Mouse (Mus musculus): ENCODE data around the gene Cdc26. TPM values are rescaled to one million over a fixed set of nuclear protein-coding genes. Genes with fewer than 3 reads are reported as not detected.

Gene Cdc26
- total RNA-seq, 2 experiments from 2014 or later: 47.7 to 54.9 TPM

DNA sequence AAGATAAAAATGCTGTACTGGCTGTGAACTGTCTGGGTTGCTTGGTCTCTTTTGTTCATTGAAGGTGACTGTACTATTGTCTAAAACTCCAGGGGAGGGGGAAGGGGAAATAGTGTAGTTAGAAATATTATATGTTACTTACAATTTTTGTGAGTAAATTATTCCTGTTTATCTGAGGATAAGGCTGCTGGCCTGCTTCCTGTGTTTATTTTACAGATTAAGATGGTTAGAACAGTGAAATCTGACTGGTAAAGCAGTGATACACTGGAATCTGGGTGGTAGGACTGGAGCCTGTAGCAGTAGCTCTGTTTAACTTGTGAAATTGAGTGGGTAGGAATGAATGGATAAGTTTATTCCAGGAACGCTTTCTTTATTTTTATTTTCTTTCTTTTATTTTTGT lies 46.4 kb downstream of the Cdc26 start:
- no peak for DNase-seq (ENCODE audit: low spot score in 2 of 2)

DNA sequence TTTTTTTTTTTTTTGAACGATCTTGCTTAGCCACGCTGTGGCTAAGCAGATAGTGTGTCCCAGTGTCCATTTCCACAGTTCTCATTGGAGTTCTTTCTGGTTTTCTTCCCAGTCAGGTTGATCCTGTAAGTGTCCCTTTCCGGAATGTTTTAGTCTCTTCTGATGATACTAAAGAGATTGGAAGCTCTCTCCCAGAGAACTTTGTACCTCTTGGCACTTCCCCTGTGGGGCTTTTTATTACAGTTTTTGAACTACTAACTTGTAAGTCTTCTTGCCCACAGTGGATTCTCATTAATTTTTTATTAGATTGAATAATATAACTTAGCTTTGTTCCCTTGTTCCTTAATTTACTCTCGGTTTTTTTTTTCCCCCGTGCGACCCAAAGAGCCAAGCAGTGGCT lies 46.9 kb downstream of the Cdc26 start:
- DNase-seq (ENCODE audit: low spot score in 2 of 2): no peak

DNA sequence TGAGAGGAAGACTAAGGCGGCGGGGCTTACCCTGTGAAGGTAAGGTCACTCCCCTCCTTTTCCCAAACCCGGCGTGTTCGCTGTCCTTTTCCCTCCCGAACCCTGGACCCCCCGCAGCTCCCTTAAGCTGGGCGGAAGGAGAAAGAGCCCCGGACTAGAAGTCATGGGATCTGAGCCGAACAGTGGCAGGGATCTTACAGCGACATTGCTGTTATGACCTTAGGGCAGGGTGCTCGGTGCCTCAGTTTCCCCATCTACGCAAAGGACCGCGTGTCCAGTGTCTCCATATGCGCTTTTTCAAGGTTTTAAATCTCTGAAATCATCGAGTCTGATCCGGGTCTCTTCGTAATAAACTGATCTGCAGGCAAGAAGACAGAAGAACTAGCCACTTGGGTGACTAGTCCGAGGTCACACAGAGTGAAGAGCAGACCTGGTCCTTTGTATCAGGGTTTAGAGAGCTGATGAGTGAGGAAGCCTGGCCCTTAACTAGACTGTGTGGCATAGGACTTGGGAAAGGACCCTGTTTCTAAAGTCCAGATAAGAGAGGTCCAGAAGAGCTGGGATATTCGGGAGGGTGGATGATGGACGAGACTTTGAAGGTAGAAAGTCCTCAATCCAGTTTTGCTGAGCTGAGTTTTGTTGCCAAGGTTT lies 47.5 kb downstream of the Cdc26 start:
- DNase-seq (ENCODE audit: low spot score in 2 of 2): peak in 1 of 2 experiments; percentile 10

DNA sequence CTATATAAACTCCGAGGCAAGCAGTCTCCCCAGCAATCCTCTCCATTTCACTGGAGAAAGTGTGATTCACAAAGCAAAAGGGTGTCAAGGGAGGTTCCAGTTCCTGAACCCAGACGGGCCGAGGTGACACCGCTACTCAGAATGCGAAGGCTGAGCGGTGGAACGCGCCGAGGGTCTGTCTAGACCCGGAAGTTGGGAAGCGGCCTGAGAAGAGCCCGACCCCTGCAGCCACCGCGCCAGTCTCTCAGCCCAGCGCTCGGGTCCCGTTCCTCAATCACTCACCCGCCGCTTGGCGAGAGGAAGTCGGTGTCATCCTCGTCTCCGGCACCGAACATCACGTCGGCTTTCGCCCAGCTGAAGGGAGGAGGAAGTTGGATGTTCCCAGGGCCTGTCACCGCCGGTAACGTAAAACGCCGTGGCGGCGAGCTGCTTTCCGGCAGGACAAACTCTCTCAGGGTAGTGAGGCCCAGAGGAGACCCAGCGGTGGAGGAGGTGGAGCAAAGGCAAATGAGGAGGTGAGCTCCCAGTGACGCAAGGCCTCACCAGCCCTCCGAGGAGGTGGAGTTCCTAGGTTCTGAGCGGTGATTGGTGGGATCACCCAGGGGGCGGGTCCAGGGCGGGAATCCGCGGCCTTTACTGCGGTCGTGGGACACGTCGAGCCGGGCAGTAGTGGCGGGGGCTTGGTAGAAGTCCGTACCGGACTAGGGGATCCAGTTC lies 48.2 kb downstream of the Cdc26 start, which contains the start of the genes Fkbp15 and Slc31a1:
Fkbp15 (minus strand) TSS at position 461 of the 717 bp plus-strand sequence.
Slc31a1 (plus strand) TSS at position 640 of the 717 bp plus-strand sequence.
- DNase-seq (ENCODE audit: low spot score in 2 of 2): peak; percentile 93 to 94

DNA sequence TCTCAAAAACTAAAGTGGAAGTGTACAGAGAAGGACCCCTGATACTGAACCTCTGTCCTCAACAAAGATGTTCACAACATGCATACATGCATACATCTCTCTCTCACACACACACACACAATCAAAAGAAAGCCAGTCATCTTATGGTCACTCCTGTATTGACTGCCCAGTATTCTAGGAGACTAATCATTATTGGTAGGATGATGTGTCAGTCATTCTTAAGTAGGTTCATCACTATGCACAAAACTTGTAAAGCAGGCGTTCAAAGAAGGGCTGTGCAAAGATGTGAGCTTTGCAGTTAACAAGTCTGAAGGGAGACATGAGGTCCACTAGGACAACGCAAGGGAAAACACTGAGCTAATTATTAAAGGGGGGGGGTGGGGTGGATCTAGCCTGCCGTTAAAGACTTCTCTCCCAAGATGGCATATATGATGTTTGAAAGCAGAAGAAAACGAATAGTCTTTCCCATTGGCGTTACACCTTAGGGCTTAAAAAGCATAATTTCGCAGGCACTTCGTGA lies 49.1 kb downstream of the Cdc26 start:
- DNase-seq (ENCODE audit: low spot score in 2 of 2): no peak

DNA sequence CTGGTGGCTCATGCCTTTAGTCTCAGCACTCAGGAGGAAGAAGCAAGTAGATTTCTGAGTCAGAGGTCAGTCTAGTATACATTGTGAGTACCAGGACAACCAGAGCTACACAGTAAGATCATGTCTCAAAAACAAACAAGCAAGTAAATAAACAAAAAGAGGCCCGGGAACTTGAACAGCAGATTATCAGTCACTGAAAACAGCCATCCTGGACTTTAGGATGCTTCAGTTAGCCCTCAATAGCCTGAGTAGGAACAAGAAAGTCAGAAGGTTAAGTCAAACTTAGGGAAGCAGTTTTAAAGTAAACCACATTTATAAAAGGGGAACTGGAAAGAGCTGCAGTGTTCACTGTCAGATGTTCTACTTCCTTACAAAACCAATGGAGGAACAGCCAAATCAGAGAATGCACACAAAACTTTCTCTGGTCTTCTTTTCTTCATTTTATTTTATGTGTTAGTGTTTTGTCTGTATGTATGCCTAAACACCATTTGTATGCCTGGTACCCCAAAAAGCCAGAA lies 50.8 kb downstream of the Cdc26 start:
- no peak for DNase-seq (ENCODE audit: low spot score in 2 of 2)

DNA sequence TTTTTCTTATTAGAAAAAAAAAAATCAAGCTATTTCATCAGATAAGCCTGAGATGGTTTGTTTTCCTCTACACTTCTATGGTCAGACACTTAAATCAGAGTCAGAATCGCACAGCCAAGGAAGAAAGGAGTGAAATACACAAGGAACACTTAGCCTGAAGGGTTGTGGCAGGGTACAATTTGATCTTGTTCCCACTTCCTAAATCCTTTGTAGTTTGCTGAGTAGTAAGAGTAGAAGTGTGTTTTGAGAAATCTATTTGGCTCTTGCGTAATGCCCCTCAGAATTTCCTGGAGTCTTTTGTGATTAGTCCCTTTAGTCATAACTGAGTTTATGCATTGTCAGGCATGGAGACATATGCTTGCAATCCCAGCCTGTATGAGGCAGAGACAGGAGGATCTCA lies 59.1 kb downstream of the Cdc26 start:
- no peak for DNase-seq (ENCODE audit: low spot score in 2 of 2)

DNA sequence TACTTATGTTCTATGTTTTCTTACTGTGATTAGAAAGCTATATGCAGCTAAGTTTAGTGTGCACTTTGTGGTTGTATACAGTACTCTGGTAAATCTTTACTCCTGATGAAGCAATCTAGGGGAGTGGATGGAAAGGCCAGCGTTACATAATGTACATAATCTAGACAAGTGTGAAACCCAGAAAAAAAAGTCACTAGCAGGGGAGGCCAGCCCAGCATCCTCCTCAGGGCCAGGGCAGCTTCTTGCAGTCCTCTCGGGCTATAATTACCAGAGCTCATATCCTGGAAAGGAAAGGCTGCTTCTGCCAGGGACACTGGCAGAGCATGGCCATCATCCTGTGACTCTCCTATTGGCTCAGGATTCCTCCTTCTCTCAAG lies 60.1 kb downstream of the Cdc26 start:
- DNase-seq (ENCODE audit: low spot score in 2 of 2): no peak

DNA sequence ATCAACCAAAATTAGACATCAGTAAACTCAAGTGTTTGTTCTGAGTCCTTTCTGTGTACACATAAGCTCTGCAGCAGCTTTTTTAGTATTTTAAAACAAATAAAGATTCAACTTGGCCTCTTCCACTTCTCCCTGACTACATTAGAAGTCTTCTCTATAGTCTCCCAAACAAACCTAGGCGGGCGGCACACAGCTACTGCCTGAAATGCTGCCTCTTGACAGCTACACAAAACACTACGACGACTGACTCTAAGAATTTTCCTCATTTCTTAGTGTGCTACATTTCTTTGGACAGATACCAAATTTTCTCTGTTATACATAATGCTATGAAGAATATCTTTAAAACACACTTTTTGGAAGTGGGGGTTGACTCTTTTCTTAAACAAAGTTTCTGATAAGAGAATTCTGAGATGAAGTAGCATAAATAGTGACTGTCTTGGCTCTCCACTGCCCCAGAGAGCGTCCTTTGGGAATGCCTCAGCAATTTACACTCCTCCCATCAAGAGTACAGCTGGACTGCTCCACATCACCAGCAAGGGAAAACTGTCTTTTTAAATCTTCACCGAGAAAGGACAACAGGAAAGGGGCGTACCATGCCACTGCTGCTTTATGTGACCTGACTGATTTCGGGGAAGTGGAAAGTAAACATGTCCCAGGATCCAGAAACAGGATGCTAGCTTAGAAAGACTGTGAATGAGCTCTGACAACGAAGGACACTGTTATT lies 60.7 kb downstream of the Cdc26 start:
- no peak for DNase-seq (ENCODE audit: low spot score in 2 of 2)

DNA sequence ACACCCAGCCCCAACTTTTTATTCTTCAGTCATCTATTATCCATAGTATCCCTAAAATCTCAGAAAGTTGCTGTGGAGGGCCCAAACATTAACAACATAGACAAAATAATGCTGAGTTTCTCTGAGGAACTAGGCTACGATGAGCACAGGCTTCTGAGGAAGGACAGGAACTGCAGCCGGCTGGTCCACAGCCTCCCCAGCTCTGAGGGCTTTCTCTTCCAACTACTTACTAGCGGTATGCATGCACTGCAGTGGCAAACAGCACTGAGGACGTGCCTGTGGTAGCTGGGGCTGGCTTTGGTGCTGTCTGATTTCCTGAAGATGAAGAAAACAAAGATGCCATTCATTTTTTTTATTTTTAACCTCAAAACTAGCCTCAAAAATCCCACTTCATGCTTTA lies 62.6 kb downstream of the Cdc26 start:
- no peak for DNase-seq (ENCODE audit: low spot score in 2 of 2)

DNA sequence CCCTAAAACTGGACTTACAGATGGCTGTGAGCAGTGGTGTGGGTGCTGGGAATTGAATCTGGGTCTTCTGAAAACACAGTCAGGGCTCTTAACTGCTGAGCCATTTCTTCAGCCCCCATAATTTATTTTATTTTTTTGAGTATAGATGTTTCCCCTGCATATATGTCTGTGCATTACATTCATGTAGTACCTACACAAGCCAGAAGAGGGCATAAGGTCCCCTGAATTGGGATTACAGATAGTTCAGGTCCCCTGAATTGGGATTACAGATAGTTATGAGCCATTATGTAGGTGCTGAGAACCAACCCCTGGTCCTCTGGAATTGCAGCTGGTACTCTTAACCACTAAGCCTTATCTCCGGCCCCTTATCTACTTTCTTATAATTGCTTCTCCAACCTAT lies 64.4 kb downstream of the Cdc26 start:
- DNase-seq (ENCODE audit: low spot score in 2 of 2): no peak

DNA sequence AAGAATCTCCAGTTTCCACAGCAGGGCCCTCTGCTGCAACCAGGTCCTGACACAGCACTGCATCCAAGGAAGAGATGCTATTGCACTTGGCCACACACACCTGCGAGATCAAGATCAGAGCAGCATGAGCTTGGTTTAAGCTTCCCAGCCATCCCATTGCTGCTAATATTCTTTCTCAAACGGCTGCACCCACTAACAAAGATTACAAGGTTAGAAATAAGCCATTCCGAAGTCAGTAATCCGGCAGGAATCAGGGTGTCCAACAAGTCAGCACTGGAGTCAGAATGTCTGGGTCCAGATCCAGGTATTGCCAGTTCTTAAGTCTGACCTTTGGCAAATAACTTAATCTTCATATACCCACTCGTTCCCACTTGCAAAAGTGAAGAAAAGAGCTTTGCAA lies 69.9 kb downstream of the Cdc26 start:
- no peak for DNase-seq (ENCODE audit: low spot score in 2 of 2)

Other genes starting within 250 kb of the Cdc26 start
- 10 to 100 TPM; 23.0 to 28.1 TPM for gene Zfp37, start 177.6 kb downstream of the Cdc26 start, total RNA-seq (2021)
- 10 to 100 TPM in 1 of 2 experiments, 1 to 10 TPM in 1; 9.5 to 11.3 TPM for gene Slc31a2, start 146.1 kb downstream of the Cdc26 start, total RNA-seq (2021)
- 10 to 100 TPM; 42.8 to 43.6 TPM for gene Fkbp15, start 48.1 kb downstream of the Cdc26 start, total RNA-seq (2021)
- 10 to 100 TPM; 35.0 to 35.2 TPM for gene Slc31a1, start 47.9 kb downstream of the Cdc26 start, total RNA-seq (2021)
- gene Prpf4, start 155 bp upstream of the Cdc26 start, total RNA-seq (2021): 10 to 100 TPM; 13.6 to 14.0 TPM
- not detected for gene Rnf183, start 26.6 kb upstream of the Cdc26 start, total RNA-seq (2021)
- 10 to 100 TPM in 1 of 2 experiments, 1 to 10 TPM in 1; 6.7 to 10.7 TPM for gene Wdr31, start 62.3 kb upstream of the Cdc26 start, total RNA-seq (2021)
- gene Bspry, start 71.4 kb upstream of the Cdc26 start, total RNA-seq (2021): 1 to 10 TPM in 1 of 2 experiments, under 1 TPM in 1; 0.62 to 1.1 TPM
- gene Hdhd3, start 94.8 kb upstream of the Cdc26 start, total RNA-seq (2021): 1 to 10 TPM; 7.1 to 9.4 TPM
- 10 to 100 TPM; 27.7 to 28.0 TPM for gene Alad, start 111.3 kb upstream of the Cdc26 start, total RNA-seq (2021)
- 10 to 100 TPM; 29.4 to 30.5 TPM for gene Pole3, start 116.4 kb upstream of the Cdc26 start, total RNA-seq (2021)
- under 1 TPM; 0.18 to 0.46 TPM for gene 4933430I17Rik, start 116.7 kb upstream of the Cdc26 start, total RNA-seq (2021)
- 10 to 100 TPM; 22.2 to 23.9 TPM for gene Rgs3, start 151.2 kb upstream of the Cdc26 start, total RNA-seq (2021)